Mouse (Mus musculus) olfactory bulb, adult 2 months (tissue): ENCODE measurements around the gene Txndc11. TPM values are rescaled to one million over a fixed set of nuclear protein-coding genes. Genes with fewer than 3 reads are reported as not detected.

Source experiments
- H3K27ac ChIP-seq: fragments of 200-500 bp; 2 replicates; pipeline ENCODE4 v1.5.1; 2012; ENCODE audit warnings: low read depth, low read length; ENCODE audit not compliant: insufficient read depth
- H3K4me1 ChIP-seq: fragments of 200-500 bp; 2 replicates; pipeline ENCODE4 v1.6.1; 2012; ENCODE audit warnings: low read length; ENCODE audit not compliant: control insufficient read depth, insufficient read depth
- H3K4me3 ChIP-seq: fragments of 200-500 bp; 2 replicates; pipeline ENCODE4 v1.5.1; 2012; ENCODE audit warnings: mild to moderate bottlenecking, low read depth, low read length, moderate library complexity; ENCODE audit not compliant: insufficient read depth
- CTCF ChIP-seq: fragments of 200-500 bp; IDR thresholded peaks from 2 replicates; pipeline ENCODE4 v1.5.1; 2012; ENCODE audit warnings: low read depth, mild to moderate bottlenecking, low read length, moderate library complexity; ENCODE audit not compliant: insufficient read depth
- POLR2A ChIP-seq: fragments of 200-500 bp; IDR thresholded peaks from 2 replicates; pipeline ENCODE4 v1.6.1; 2012; ENCODE audit warnings: mild to moderate bottlenecking, low read depth, low read length, moderate library complexity; ENCODE audit not compliant: insufficient read depth
- WGBS: fragments of 180-500 bp; shearing (Covaris S2); methylation state at CpG from one replicate; pipeline ENCODE4 v1.1.7; 2018; 5-methylcytosine and 5-hydroxymethylcytosine counted together
- polyA plus RNA-seq: library from polyadenylated mRNA; stranded (reverse); fragments of >200 nt; gene quantifications from 2 replicates; pipeline ENCODE4 v1.2.4, GENCODE M21; 2012; ENCODE audit warnings: low replicate concordance; ENCODE audit not compliant: missing spikeins, insufficient read depth, insufficient read length

Txndc11 gene
- polyA plus RNA-seq, 1 experiment: not detected

- Histone ChIP-seq H3K27ac (no peak overlapping the region), H3K4me1 (peaks cover 4% of the 10 kb centered on the region; the same call in 1 of the 2 replicates), H3K4me3 (no peak overlapping the region)
- TF ChIP-seq POLR2A: no peak
- TF ChIP-seq CTCF: no peak
- 86% methylated on average over 1 of the region's 1 CpGs for WGBS
Measured at GRCm38 (mm10) chr16:11124110-11124509, 10.3 kb downstream of the Txndc11 start.

DNA sequence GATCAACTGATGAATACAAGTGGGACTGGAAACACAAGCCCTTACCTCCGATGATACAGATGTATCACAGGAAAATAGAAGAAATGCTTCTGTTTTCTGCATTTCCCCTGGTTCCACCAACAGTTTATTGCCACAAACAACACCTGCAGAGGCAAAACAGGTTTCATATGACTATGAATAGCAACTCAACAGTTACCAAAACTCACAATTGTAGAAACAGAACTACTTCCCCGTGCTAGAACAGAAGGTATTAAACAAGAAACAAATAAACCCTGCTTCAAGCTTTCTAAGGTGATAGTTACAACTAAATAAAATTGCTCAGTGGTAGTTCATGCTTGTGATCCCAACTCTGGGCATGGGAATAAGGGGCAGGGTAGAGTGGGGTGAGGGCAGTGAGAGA is 11.8 kb downstream of the Txndc11 start:
- no peak overlapping the region for H3K27ac ChIP-seq
- no peak overlapping the region for H3K4me3 ChIP-seq
- WGBS: 84% methylated on average over 2 of the region's 2 CpGs
- H3K4me1 ChIP-seq: no peaks in the 10 kb centered on the region
- TF ChIP-seq CTCF: no peak
- TF ChIP-seq POLR2A: no peak

DNA sequence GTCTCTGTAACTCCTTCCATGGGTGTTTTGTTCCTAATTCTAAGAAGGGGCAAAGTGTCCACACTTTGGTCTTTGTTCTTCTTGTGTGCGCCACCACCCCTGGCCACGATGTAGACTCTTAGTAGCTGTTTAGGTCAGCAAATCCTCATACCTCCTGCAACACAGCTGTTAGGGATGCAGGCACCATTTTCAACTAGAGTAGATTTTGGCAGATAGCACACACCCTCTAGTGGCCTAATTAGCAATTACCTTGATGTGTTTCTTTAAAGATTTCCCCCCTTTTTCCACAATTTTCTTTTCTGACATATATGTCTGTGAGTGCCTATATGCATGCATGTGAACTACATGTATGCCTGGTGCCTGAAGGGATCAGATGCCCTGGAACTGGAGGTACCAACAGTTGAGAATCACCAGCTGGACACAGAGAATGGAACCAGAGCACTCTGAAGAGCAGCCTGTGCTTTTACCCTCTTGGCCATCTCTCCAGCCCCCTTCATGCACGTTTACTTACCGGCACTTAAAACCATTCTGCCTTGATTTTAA is 25.2 kb downstream of the Txndc11 start:
- peak overlapping the region; percentile 60 for H3K27ac ChIP-seq
- H3K4me1 ChIP-seq: peaks cover 3% of the 10 kb centered on the region; the same call in 1 of the 2 replicates
- no peak for TF ChIP-seq POLR2A
- no peak for TF ChIP-seq CTCF
- WGBS: 28% methylated on average over 4 of the region's 4 CpGs
- H3K4me3 ChIP-seq: no peak overlapping the region

DNA sequence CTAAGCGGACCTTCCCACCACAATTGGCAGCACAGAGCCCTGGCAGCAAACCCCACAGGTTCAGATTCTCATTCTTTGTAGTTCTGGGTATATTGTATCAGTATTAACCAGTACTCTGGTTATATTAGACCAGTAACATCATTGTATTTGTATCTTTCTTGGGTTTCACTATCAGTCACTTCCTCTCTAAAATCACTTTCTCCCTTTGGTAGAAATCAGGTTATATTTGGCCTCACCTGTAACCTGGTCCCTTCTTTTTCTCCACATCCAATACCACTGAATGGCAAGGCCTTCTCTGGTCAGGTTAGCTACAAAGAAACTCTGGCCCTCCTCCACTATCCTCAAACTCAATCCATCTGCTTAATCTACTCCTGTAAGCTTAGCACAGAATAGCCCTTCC is 29.5 kb downstream of the Txndc11 start:
- Histone ChIP-seq H3K4me3 (no peak overlapping the region), H3K27ac (peak overlapping the region; percentile 83), H3K4me1 (peaks cover 3% of the 10 kb centered on the region; the same call in 1 of the 2 replicates)
- 57% methylated on average over 1 of the region's 1 CpGs for WGBS
- TF ChIP-seq CTCF (no peak), POLR2A (no peak)

DNA sequence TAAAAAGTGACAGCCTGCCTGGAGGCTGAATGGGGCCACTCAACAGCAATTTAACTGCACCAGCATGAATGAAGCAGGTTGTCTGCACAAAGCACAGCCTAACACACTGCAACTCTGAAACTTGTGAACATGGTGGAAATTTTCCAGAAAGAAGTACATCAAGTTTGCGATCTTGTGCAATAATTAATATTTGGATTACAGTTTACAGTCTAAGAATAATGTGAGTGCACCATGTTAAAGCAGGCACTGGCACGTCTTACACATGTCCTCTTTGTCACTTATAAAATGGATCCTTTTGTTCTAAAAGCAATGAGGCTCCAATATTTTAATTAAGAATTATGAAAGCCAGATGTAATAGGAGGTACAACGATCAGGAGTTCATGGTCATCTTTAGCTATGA is 37.1 kb downstream of the Txndc11 start:
- 69% methylated on average over 3 of the region's 3 CpGs for WGBS
- H3K4me1 ChIP-seq: peaks cover 11% of the 10 kb centered on the region
- peak overlapping the region; percentile 44; the same call in 1 of the 2 replicates for H3K27ac ChIP-seq
- TF ChIP-seq CTCF (no peak), POLR2A (no peak)
- no peak overlapping the region for H3K4me3 ChIP-seq

- 88% methylated on average over 13 of the region's 13 CpGs for WGBS
- TF ChIP-seq POLR2A (no peak), CTCF (no peak)
- Histone ChIP-seq H3K4me3 (no peak overlapping the region), H3K4me1 (peaks cover 23% of the 10 kb centered on the region), H3K27ac (peak overlapping the region; percentile 69)
Measured at GRCm38 (mm10) chr16:11093717-11094386, 40.6 kb downstream of the Txndc11 start.

- TF ChIP-seq CTCF: no peak
- no peak for TF ChIP-seq POLR2A
- 15% methylated on average over 3 of the region's 3 CpGs for WGBS
- Histone ChIP-seq H3K27ac (peak overlapping the region; percentile 63), H3K4me1 (peaks cover 31% of the 10 kb centered on the region), H3K4me3 (no peak overlapping the region)
Measured at GRCm38 (mm10) chr16:11092523-11092922, 41.9 kb downstream of the Txndc11 start.

DNA sequence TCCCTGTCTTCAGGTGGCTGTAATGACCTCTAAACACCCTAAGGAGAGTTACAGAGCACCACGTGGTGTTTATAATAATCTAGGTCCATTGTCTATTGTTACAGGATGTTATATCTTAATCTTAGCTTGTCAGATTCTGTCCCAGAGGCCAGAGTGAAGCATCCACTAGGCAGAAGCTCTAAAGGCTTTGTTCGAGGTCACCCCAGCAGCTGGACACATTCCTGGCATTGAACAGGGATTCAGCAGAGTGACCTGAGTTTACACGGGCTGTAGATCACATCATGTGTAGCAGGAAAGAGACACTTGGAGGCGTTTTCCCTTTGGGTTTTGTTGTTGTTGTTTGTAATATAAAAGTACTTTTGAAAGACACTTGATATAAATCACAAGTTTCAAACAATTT is 42.4 kb downstream of the Txndc11 start:
- TF ChIP-seq POLR2A: no peak
- no peak for TF ChIP-seq CTCF
- H3K4me1 ChIP-seq: peaks cover 33% of the 10 kb centered on the region
- H3K27ac ChIP-seq: peak overlapping the region; percentile 49; the same call in 1 of the 2 replicates
- WGBS: 72% methylated on average over 4 of the region's 4 CpGs
- H3K4me3 ChIP-seq: no peak overlapping the region

DNA sequence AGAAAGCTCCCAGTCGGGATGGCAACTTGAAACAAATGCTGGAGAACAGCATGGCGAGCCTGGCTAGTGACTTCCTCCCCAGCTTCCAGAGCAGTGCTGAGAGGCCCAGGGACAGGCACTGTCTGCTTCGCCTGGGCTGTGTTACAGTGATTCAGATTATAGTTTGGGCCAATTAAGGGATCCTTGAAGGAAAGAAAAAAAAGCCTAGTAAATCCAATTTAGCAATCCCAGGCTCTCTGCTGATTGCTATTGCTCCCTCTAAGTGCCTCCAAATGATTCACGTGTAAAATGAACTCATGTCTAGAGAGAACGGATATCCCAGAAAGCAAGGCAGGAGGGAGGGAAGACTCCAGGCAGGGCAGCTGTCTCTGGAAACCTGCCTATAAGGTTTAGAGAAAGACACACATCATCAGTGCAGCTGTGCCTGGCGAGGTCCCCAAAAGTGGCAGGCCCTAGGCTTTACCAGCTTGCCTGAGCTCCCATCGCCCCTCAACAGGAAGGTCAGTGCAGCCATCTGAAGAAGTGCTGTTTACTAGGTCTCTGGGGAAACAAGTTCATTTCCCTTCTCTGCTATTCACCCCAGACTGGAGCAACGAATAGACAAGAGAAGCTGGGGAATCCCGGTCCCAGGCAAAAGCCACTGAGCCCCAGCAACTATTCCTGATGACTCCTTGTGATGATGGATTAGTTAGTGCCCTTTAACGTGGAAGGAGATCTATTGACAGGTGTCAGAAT is 43.4 kb downstream of the Txndc11 start:
- TF ChIP-seq CTCF (no peak), POLR2A (no peak)
- WGBS: 35% methylated on average over 10 of the region's 10 CpGs
- Histone ChIP-seq H3K27ac (peak overlapping the region; percentile 65), H3K4me1 (peaks cover 36% of the 10 kb centered on the region), H3K4me3 (no peak overlapping the region)
